Mouse (Mus musculus): ENCODE measurements around the gene Atf7. TPM values are rescaled to one million over a fixed set of nuclear protein-coding genes. Genes with fewer than 3 reads are reported as not detected.

Atf7 gene
- total and polyA plus RNA-seq, 3 experiments: 6.7 to 31.9 (median 8.6) TPM

GRCm38 (mm10) chr15:102671721-102672214, 46.5 kb upstream of the Atf7 start:
- no peak overlapping the region for H3K4me2 ChIP-seq (ENCODE audit: insufficient read depth, low read depth, poor library complexity, severe bottlenecking)
- peaks cover 6 to 35% of the 10 kb centered on the region in 2 experiments for H3K4me1 ChIP-seq (ENCODE audit: control insufficient read depth in 1 of 2, insufficient read depth in 2 of 2)
- H3K9me3 ChIP-seq (replicated peaks; ENCODE audit: low read length): peaks cover 5% of the 10 kb centered on the region
- peaks cover 26% of the 10 kb centered on the region for H3K79me2 ChIP-seq (replicated peaks; ENCODE audit: control insufficient read depth, extremely low read depth, insufficient read depth, poor library complexity, severe bottlenecking)
- H3K27me3 ChIP-seq (replicated peaks): no peaks in the 10 kb centered on the region
- DNase-seq (ENCODE audit: extremely low read depth): no peak
- no peak overlapping the region for H3K9ac ChIP-seq (ENCODE audit: insufficient read depth, low read depth)
- peaks cover 15 to 29% of the 10 kb centered on the region in 2 experiments for H3K36me3 ChIP-seq (replicated peaks in 1 of 2; ENCODE audit: control insufficient read depth in 1 of 2, insufficient read depth in 1 of 2, low read length in 1 of 2)
- no peak overlapping the region for H3K4me3 ChIP-seq (replicated peaks in 1 of 3; ENCODE audit: low read depth in 2 of 3, low read length in 2 of 3, poor library complexity in 1 of 3)
- dilution Hi-C loops (cut with MboI; ENCODE audit: extremely low pct_ligation_motif_present, extremely low pct_unique_long_range_greater_than_20kb, low sequenced_read_pairs) (no loop called here), in situ Hi-C loops (cut with MboI; ENCODE audit: low pct_ligation_motif_present, low pct_unique_long_range_greater_than_20kb, low sequenced_read_pairs) (no loop called here)
- no peak overlapping the region for H3K27ac ChIP-seq (ENCODE audit: insufficient read depth, low read depth)
- TF ChIP-seq MAFK (IDR thresholded peaks at IDR 0.05; ENCODE audit: insufficient replicate concordance, low read length): no peak

- Histone ChIP-seq H3K4me1 (ENCODE audit: control insufficient read depth in 1 of 2, insufficient read depth in 2 of 2) (peaks cover 6 to 43% of the 10 kb centered on the region in 2 experiments), H3K79me2 (replicated peaks; ENCODE audit: control insufficient read depth, extremely low read depth, insufficient read depth, poor library complexity, severe bottlenecking) (peaks cover 26% of the 10 kb centered on the region), H3K36me3 (replicated peaks in 1 of 2; ENCODE audit: control insufficient read depth in 1 of 2, insufficient read depth in 1 of 2, low read length in 1 of 2) (peaks cover 23 to 37% of the 10 kb centered on the region in 2 experiments), H3K9ac (ENCODE audit: insufficient read depth, low read depth) (peak overlapping the region; percentile 99), H3K4me3 (replicated peaks in 1 of 3; ENCODE audit: low read depth in 2 of 3, low read length in 2 of 3, poor library complexity in 1 of 3) (peak overlapping the region; percentile 73 to 98 (median 81)), H3K27me3 (replicated peaks) (no peaks in the 10 kb centered on the region), H3K9me3 (replicated peaks; ENCODE audit: low read length) (peaks cover 5% of the 10 kb centered on the region), H3K27ac (ENCODE audit: insufficient read depth, low read depth) (peak overlapping the region; percentile 84), H3K4me2 (ENCODE audit: insufficient read depth, low read depth, poor library complexity, severe bottlenecking) (peak overlapping the region; percentile 84; the same call in 1 of the 2 replicates)
- in situ Hi-C loops (cut with MboI; ENCODE audit: low pct_ligation_motif_present, low pct_unique_long_range_greater_than_20kb, low sequenced_read_pairs): no loop called here
- DNase-seq (ENCODE audit: extremely low read depth): peak; percentile 100
- dilution Hi-C loops (cut with MboI; ENCODE audit: extremely low pct_ligation_motif_present, extremely low pct_unique_long_range_greater_than_20kb, low sequenced_read_pairs): no loop called here
- peak; percentile 95 for TF ChIP-seq NRF1 (IDR thresholded peaks at IDR 0.05; ENCODE audit: low read depth, low read length)
- peak; percentile 95 for TF ChIP-seq TCF12 (IDR thresholded peaks at IDR 0.05; ENCODE audit: low read depth, low read length)
- peak; percentile 65; the same call in 1 of the 2 replicates for TF ChIP-seq POLR2AphosphoS2 (IDR thresholded peaks at IDR 0.05; ENCODE audit: low read depth, low read length)
- TF ChIP-seq MAFK (IDR thresholded peaks at IDR 0.05; ENCODE audit: insufficient replicate concordance, low read length): 0 out of 2 replicates have a peak, but pooled peaks have one; percentile 28
- TF ChIP-seq MAZ (IDR thresholded peaks at IDR 0.05; ENCODE audit: low read depth, low read length): peak; percentile 95
- TF ChIP-seq CHD2 (IDR thresholded peaks at IDR 0.05; ENCODE audit: low read length): no peak
- TF ChIP-seq USF1 (IDR thresholded peaks at IDR 0.05; ENCODE audit: low read depth, low read length): no peak
- TF ChIP-seq MEF2A (IDR thresholded peaks at IDR 0.05; ENCODE audit: borderline replicate concordance, low read depth, low read length): peak; percentile 83; the same call in 1 of the 2 replicates
- TF ChIP-seq HCFC1 (IDR thresholded peaks at IDR 0.05; ENCODE audit: low read depth, low read length): peak; percentile 88
- 0 out of 2 replicates have a peak, but pooled peaks have one; percentile 43 for TF ChIP-seq ZMIZ1 (IDR thresholded peaks at IDR 0.05; ENCODE audit: low read depth, low read length)
- TF ChIP-seq USF2 (conservative IDR thresholded peaks at IDR 0.05; ENCODE audit: low read depth, low read length): peak; percentile 22; the same call in 1 of the 2 replicates
- TF ChIP-seq ELF1 (IDR thresholded peaks at IDR 0.05; ENCODE audit: low read depth, low read length): peak; percentile 68
- peak; percentile 95 for TF ChIP-seq POLR2A (IDR thresholded peaks at IDR 0.05; ENCODE audit: low read depth, low read length)
- peak; percentile 36; the same call in 1 of the 2 replicates for TF ChIP-seq EP300 (IDR thresholded peaks at IDR 0.05; ENCODE audit: low read length)
- TF ChIP-seq NELFE (IDR thresholded peaks at IDR 0.05; ENCODE audit: low read depth, low read length): peak; percentile 98
- TF ChIP-seq MYC (IDR thresholded peaks at IDR 0.05; ENCODE audit: low read depth, low read length): peak; percentile 86; the same call in 1 of the 2 replicates
- no peak for TF ChIP-seq PAX5 (IDR thresholded peaks at IDR 0.05; ENCODE audit: low read length)
- TF ChIP-seq CTCF (conservative IDR thresholded peaks at IDR 0.05 in 1 of 2, IDR thresholded peaks at IDR 0.05 in 1 of 2; ENCODE audit: low read depth in 2 of 2, low read length in 2 of 2): peak; percentile 81 to 100
- TF ChIP-seq SMC3 (IDR thresholded peaks at IDR 0.05; ENCODE audit: low read depth, low read length): peak; percentile 96
- TF ChIP-seq MXI1 (IDR thresholded peaks at IDR 0.05; ENCODE audit: low read depth, low read length): peak; percentile 70
- peak; percentile 39; the same call in 1 of the 2 replicates for TF ChIP-seq E2F4 (IDR thresholded peaks at IDR 0.05; ENCODE audit: insufficient replicate concordance, low read depth, low read length)
- TF ChIP-seq MAX (IDR thresholded peaks at IDR 0.05; ENCODE audit: low read length): peak; percentile 70; the same call in 1 of the 2 replicates
- TF ChIP-seq CHD1 (IDR thresholded peaks at IDR 0.05; ENCODE audit: low read depth, low read length): no peak
- 0 out of 2 replicates have a peak, but pooled peaks have one; percentile 3 for TF ChIP-seq BHLHE40 (IDR thresholded peaks at IDR 0.05; ENCODE audit: low read depth, low read length)
- TF ChIP-seq RCOR1 (conservative IDR thresholded peaks at IDR 0.05; ENCODE audit: low read depth, low read length): no peak
- peak; percentile 87 for TF ChIP-seq KAT2A (IDR thresholded peaks at IDR 0.05; ENCODE audit: insufficient replicate concordance, low read length)
- peak; percentile 41 for TF ChIP-seq ETS1 (conservative IDR thresholded peaks at IDR 0.05; ENCODE audit: low read depth, low read length)
- peak; percentile 25; the same call in 1 of the 2 replicates for TF ChIP-seq SIN3A (IDR thresholded peaks at IDR 0.05; ENCODE audit: low read length)
- TF ChIP-seq UBTF (IDR thresholded peaks at IDR 0.05; ENCODE audit: low read depth, low read length): peak; percentile 9; the same call in 1 of the 2 replicates
- peak; percentile 45; the same call in 1 of the 2 replicates for TF ChIP-seq JUND (conservative IDR thresholded peaks at IDR 0.05; ENCODE audit: low read depth, low read length)
Measured at GRCm38 (mm10) chr15:102670767-102671575, 45.7 kb upstream of the Atf7 start.

Measured in CH12.LX (cell line).